In the genomic region with DNA sequence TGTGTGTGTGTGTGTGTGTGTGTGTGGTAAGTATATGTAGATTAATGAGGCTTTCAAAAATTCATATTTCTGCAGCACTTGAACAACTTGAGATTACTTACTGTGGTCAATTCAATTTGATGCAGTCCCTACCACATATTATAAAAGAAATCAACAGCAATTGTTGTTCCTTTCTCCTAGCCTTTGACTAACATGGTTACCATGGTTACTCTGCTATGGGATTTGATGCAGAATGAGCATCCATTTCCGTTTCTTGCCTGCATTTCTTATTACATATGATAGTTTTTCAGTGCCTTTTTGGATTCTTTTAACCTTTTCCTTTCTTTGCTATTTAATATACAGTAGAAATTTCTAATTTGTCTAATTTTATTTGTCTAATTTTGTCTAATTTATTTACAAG, we compare ENCODE assay signal across 10 mouse cellular contexts.
"Had no signal": no experiment of that assay in that cellular context is flagged by ENCODE, and none has a peak within 500 bp of the region (broad histone marks: within the 10 kb centered on the region; RNA-seq: fewer than 3 reads in every experiment).

No protein-coding gene starts in this region.

- DNase-seq: kidney, postnatal 14 days; left cerebral cortex, postnatal 4 days; lung, adult 2 months; lung, postnatal 36 days; right cerebral cortex, adult 18-20 months; right cerebral cortex, postnatal 25 days; thymus, postnatal 4 days had no signal

- H3K27ac ChIP-seq: limb, embryonic 13.5 days; liver, embryonic 15.5 days had no signal

- H3K27me3 ChIP-seq: limb, embryonic 13.5 days; liver, embryonic 15.5 days had no signal

- H3K9me3 ChIP-seq: limb, embryonic 13.5 days; liver, embryonic 15.5 days had no signal

- H3K4me1 ChIP-seq: limb, embryonic 13.5 days; liver, embryonic 15.5 days had no signal

- H3K9ac ChIP-seq: limb, embryonic 13.5 days; liver, embryonic 15.5 days had no signal

- H3K36me3 ChIP-seq: limb, embryonic 13.5 days; liver, embryonic 15.5 days had no signal

- H3K4me2 ChIP-seq: limb, embryonic 13.5 days; liver, embryonic 15.5 days had no signal

- ATAC-seq: lung, postnatal 0 days had no signal

- H3K4me3 ChIP-seq: limb, embryonic 13.5 days; liver, embryonic 15.5 days had no signal
